Mouse (Mus musculus): ENCODE measurements around the gene Gm48552. TPM values are rescaled to one million over a fixed set of nuclear protein-coding genes. Genes with fewer than 3 reads are reported as not detected.

Gene Gm48552
- polyA plus RNA-seq, 1 experiment from 2014 or later: 1.0 TPM

DNA sequence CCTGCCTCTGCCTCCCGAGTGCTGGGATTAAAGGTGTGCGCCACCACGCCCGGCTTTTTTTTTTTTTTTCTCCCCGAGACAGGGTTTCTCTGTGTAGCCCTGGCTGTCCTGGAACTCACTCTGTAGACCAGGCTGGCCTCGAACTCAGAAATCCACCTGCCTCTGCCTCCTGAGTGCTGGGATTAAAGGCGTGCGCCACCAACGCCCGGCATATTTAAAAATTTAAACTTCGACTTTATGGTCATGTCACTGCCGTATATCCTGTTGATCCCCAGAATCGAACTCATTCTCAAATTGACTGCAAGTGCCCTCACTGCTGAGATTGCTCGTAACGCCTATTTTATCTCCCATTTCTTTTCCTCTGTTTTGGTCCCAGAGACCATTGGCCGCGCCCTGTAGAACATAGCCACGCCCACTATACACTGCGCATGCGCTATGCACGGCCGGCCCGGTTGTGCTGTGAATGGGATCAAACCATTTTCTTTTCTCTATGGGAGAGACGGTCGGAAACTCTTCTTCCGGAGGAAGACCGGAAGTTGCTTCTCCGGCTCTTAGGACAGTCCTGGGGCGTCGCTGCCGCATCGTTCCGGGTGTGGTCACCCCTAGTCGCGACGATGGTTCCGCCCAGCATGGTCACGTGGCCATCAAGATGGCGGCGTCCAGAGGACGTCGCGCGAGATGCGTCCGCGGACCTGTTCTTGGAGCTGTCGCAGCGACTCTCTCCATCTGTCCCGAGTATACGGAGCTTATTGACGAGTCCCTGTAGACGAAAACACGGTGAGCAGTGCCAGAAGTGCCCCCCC lies 4.8 kb upstream of the Gm48552 start, which contains the start of the genes Dohh and Gm48551:
Gene Dohh, plus strand, starts transcription at position 627 of the 803 bp plus-strand sequence.
Gene Gm48551, plus strand, starts transcription at position 665 of the 803 bp plus-strand sequence.
- Histone ChIP-seq H3K27me3 (ENCODE audit: control insufficient read depth, insufficient read depth, low read length) (no peaks in the 10 kb centered on the region), H3K9me3 (ENCODE audit: control insufficient read depth, low read length) (no peaks in the 10 kb centered on the region), H3K9ac (ENCODE audit: low read length) (peak within 1 kb of the TSS; percentile 93), H3K4me3 (ENCODE audit: control insufficient read depth in 1 of 2, insufficient read depth in 1 of 2, low read depth in 1 of 2, low read length in 2 of 2) (peak within 1 kb of the TSS; percentile 70 to 92), H3K4me2 (ENCODE audit: low read length) (peak within 1 kb of the TSS; percentile 89), H3K4me1 (ENCODE audit: control insufficient read depth in 2 of 2, insufficient read depth in 2 of 2, low read length in 2 of 2) (peaks cover 15 to 20% of the 10 kb centered on the region in 2 experiments), H3K36me3 (ENCODE audit: control insufficient read depth, insufficient read depth, low read length) (peaks cover 33% of the 10 kb centered on the region), H3K27ac (replicated peaks in 1 of 2; ENCODE audit: control insufficient read depth in 1 of 2, insufficient read depth in 1 of 2, low read depth in 2 of 2, low read length in 2 of 2) (peak within 1 kb of the TSS; percentile 72 to 86)
- peak; percentile 90 for ATAC-seq (ENCODE audit: insufficient number of reproducible peaks, insufficient read depth, low FRiP score, low read depth)
- 7% methylated on average over 53 of the region's 54 CpGs for WGBS

DNA sequence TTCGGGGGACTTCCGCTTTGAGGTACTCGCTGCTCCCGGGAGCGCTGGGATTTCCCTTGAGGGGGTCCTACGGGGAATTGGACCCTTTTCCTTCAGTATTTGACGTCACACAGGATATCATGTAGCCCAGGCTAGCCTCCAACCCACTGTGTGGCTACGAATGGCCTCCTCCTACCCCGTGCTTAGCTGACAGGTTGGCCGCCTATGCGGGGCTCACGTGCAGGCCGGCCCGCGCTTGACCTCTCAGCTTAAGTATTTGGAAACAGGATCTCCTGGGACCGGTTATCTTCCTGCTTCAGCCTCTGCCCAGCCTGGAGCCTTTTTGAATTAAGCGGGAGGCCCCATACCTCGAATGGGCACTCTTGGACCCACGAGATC lies 4.2 kb upstream of the Gm48552 start:
- H3K27ac ChIP-seq (replicated peaks in 1 of 2; ENCODE audit: control insufficient read depth in 1 of 2, insufficient read depth in 1 of 2, low read depth in 2 of 2, low read length in 2 of 2): peak overlapping the region; percentile 72 to 86
- H3K9ac ChIP-seq (ENCODE audit: low read length): peak overlapping the region; percentile 93
- peak overlapping the region; percentile 89 for H3K4me2 ChIP-seq (ENCODE audit: low read length)
- H3K9me3 ChIP-seq (ENCODE audit: control insufficient read depth, low read length): no peaks in the 10 kb centered on the region
- ATAC-seq (ENCODE audit: insufficient number of reproducible peaks, insufficient read depth, low FRiP score, low read depth): peak; percentile 2; the same call in 1 of the 2 replicates
- H3K27me3 ChIP-seq (ENCODE audit: control insufficient read depth, insufficient read depth, low read length): no peaks in the 10 kb centered on the region
- peaks cover 16 to 24% of the 10 kb centered on the region in 2 experiments for H3K4me1 ChIP-seq (ENCODE audit: control insufficient read depth in 2 of 2, insufficient read depth in 2 of 2, low read length in 2 of 2)
- under 1% methylated on average over 19 of the region's 19 CpGs for WGBS
- peak overlapping the region; percentile 70 to 92 for H3K4me3 ChIP-seq (ENCODE audit: control insufficient read depth in 1 of 2, insufficient read depth in 1 of 2, low read depth in 1 of 2, low read length in 2 of 2)
- peaks cover 38% of the 10 kb centered on the region for H3K36me3 ChIP-seq (ENCODE audit: control insufficient read depth, insufficient read depth, low read length)

DNA sequence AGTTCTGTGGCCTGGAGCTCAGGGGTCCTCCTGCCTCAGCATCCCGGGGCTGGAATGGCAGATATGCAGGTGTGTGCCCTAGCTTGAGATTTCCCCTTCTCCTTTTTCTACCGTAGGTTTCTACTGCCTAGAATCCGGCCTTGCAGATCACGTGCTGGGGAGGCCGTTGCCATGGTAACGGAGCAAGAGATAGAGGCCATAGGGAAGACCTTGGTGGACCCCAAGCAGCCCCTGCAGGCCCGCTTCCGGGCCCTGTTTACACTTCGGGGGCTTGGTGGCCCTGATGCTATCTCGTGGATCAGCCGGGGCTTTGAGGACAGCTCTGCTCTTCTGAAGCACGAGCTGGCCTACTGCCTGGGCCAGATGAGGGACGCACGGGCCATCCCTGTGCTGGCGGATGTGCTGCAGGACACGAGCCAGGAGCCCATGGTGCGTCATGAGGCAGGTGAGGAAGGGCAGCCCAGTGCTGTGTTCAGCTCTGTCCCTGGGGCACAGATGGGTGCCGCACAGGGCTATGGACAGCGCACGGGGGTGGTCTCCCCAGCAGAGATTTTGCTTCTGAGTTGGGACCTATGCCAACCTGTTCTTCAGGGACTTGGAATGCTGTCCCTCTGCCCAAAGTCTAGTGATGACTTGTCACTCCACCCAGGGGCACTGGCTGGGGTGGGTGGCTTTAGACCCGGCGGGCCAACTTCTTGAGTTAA lies 3.0 kb upstream of the Gm48552 start:
- H3K27me3 ChIP-seq (ENCODE audit: control insufficient read depth, insufficient read depth, low read length): no peaks in the 10 kb centered on the region
- H3K36me3 ChIP-seq (ENCODE audit: control insufficient read depth, insufficient read depth, low read length): peaks cover 38% of the 10 kb centered on the region
- peak overlapping the region; percentile 89 for H3K4me2 ChIP-seq (ENCODE audit: low read length)
- H3K9me3 ChIP-seq (ENCODE audit: control insufficient read depth, low read length): no peaks in the 10 kb centered on the region
- H3K27ac ChIP-seq (replicated peaks in 1 of 2; ENCODE audit: control insufficient read depth in 1 of 2, insufficient read depth in 1 of 2, low read depth in 2 of 2, low read length in 2 of 2): no peak overlapping the region
- WGBS: 80% methylated on average over 22 of the region's 22 CpGs
- H3K4me1 ChIP-seq (ENCODE audit: control insufficient read depth in 2 of 2, insufficient read depth in 2 of 2, low read length in 2 of 2): peaks cover 16 to 29% of the 10 kb centered on the region in 2 experiments
- no peak overlapping the region for H3K9ac ChIP-seq (ENCODE audit: low read length)
- peak overlapping the region in 1 of 2 experiments; percentile 92; a peak in 1 of 4 replicates for H3K4me3 ChIP-seq (ENCODE audit: control insufficient read depth in 1 of 2, insufficient read depth in 1 of 2, low read depth in 1 of 2, low read length in 2 of 2)
- ATAC-seq (ENCODE audit: insufficient number of reproducible peaks, insufficient read depth, low FRiP score, low read depth): no peak

DNA sequence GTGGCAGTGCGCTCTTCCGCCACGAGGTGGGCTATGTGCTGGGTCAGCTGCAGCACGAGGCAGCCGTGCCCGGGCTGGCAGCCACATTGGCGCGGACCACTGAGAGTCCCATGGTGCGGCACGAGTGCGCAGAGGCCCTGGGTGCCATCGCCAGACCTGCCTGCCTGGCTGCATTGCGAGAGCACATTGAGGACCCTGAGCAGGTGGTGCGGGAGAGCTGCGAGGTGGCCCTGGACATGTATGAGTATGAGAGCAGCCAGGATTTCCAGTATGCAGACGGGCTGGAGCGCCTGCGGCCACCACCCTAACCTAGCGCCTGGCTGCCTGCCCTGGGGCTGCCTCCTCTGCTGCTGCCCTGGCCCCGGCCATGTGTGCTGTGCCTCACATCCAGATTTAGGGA lies 1.1 kb upstream of the Gm48552 start:
- 95% methylated on average over 20 of the region's 20 CpGs for WGBS
- Histone ChIP-seq H3K36me3 (ENCODE audit: control insufficient read depth, insufficient read depth, low read length) (peaks cover 38% of the 10 kb centered on the region), H3K9ac (ENCODE audit: low read length) (no peak overlapping the region), H3K4me2 (ENCODE audit: low read length) (no peak overlapping the region), H3K27ac (replicated peaks in 1 of 2; ENCODE audit: control insufficient read depth in 1 of 2, insufficient read depth in 1 of 2, low read depth in 2 of 2, low read length in 2 of 2) (no peak overlapping the region), H3K4me1 (ENCODE audit: control insufficient read depth in 2 of 2, insufficient read depth in 2 of 2, low read length in 2 of 2) (peaks cover 8 to 22% of the 10 kb centered on the region in 2 experiments), H3K27me3 (ENCODE audit: control insufficient read depth, insufficient read depth, low read length) (no peaks in the 10 kb centered on the region), H3K4me3 (ENCODE audit: control insufficient read depth in 1 of 2, insufficient read depth in 1 of 2, low read depth in 1 of 2, low read length in 2 of 2) (no peak overlapping the region), H3K9me3 (ENCODE audit: control insufficient read depth, low read length) (no peaks in the 10 kb centered on the region)
- ATAC-seq (ENCODE audit: insufficient number of reproducible peaks, insufficient read depth, low FRiP score, low read depth): no peak

DNA sequence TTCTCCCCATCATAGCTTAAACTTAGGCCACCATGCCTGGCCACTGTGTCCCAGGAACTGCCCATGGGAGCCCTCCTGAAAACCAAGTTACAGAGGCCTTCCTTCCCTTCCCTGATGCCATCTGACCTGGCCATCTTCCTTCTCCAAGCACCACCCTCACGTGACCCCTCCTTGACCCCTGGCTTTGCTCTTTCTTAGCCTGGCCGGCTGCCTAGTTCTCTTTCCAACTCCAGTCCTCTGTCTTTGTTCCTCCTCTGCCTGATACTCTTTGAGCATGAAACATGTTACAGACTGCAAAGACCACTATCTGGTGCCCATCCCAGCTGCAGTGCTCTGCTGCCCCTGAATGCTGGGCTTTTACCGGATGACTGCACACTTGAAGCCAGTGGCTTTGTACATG lies 568 bp downstream of the Gm48552 start:
- H3K4me1 ChIP-seq (ENCODE audit: control insufficient read depth in 2 of 2, insufficient read depth in 2 of 2, low read length in 2 of 2): peaks cover 16 to 37% of the 10 kb centered on the region in 2 experiments
- H3K36me3 ChIP-seq (ENCODE audit: control insufficient read depth, insufficient read depth, low read length): peaks cover 38% of the 10 kb centered on the region
- H3K9ac ChIP-seq (ENCODE audit: low read length): peak overlapping the region; percentile 12; the same call in 1 of the 2 replicates
- H3K27me3 ChIP-seq (ENCODE audit: control insufficient read depth, insufficient read depth, low read length): no peaks in the 10 kb centered on the region
- 52% methylated on average over 3 of the region's 3 CpGs for WGBS
- H3K4me3 ChIP-seq (ENCODE audit: control insufficient read depth in 1 of 2, insufficient read depth in 1 of 2, low read depth in 1 of 2, low read length in 2 of 2): no peak overlapping the region
- no peak overlapping the region for H3K4me2 ChIP-seq (ENCODE audit: low read length)
- H3K9me3 ChIP-seq (ENCODE audit: control insufficient read depth, low read length): no peaks in the 10 kb centered on the region
- no peak for ATAC-seq (ENCODE audit: insufficient number of reproducible peaks, insufficient read depth, low FRiP score, low read depth)
- H3K27ac ChIP-seq (replicated peaks in 1 of 2; ENCODE audit: control insufficient read depth in 1 of 2, insufficient read depth in 1 of 2, low read depth in 2 of 2, low read length in 2 of 2): peak overlapping the region; percentile 17 to 68; a peak in 3 of 4 replicates

DNA sequence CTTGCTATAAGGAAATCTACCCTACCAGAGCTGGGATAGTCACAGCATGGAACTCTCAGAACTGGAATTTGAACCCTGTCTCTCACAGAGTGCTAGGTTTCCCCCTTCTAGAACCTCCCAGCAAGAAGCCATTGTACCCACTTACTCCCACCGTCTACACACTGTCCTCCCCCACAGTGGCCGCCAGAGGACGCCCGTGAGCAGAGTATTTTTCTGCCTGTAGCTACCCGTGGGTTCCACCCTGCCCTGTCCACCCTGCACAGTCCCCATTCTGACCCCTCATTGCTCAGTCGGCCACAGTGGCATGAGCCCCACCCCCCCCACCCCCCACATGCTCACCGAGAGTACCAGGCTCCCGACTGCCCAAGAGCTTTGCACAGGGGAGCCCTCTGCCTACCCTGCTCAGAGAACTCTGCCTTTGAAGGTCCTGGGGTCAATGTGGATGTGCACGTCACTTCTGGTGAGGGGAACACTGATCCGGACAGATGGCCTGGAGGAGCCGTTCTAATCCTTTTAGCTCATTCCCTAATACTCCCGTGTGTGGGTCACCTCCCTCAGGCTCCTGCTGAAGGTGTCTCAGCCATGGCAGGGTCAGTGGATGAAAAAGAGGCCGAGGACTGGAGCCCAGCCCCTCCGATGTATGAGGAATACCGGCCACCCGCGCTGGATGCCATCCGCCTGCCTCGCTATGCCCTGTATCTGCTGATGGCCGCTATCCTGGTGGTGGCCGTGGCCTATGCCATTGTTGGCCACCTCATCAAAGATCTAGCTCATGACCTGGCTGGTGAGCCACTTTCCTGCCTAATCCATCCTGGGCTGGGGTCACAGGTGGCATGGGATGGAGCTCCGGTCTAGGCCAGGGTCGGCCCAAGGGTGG lies 1.2 kb downstream of the Gm48552 start:
- Histone ChIP-seq H3K27ac (replicated peaks in 1 of 2; ENCODE audit: control insufficient read depth in 1 of 2, insufficient read depth in 1 of 2, low read depth in 2 of 2, low read length in 2 of 2) (peak overlapping the region; percentile 17 to 68; a peak in 3 of 4 replicates), H3K27me3 (ENCODE audit: control insufficient read depth, insufficient read depth, low read length) (no peaks in the 10 kb centered on the region), H3K4me2 (ENCODE audit: low read length) (no peak overlapping the region), H3K4me1 (ENCODE audit: control insufficient read depth in 2 of 2, insufficient read depth in 2 of 2, low read length in 2 of 2) (peaks cover 14 to 35% of the 10 kb centered on the region in 2 experiments), H3K36me3 (ENCODE audit: control insufficient read depth, insufficient read depth, low read length) (peaks cover 38% of the 10 kb centered on the region), H3K9ac (ENCODE audit: low read length) (peak overlapping the region; percentile 12; the same call in 1 of the 2 replicates), H3K4me3 (ENCODE audit: control insufficient read depth in 1 of 2, insufficient read depth in 1 of 2, low read depth in 1 of 2, low read length in 2 of 2) (no peak overlapping the region), H3K9me3 (ENCODE audit: control insufficient read depth, low read length) (no peaks in the 10 kb centered on the region)
- peak; percentile 48; the same call in 1 of the 2 replicates for ATAC-seq (ENCODE audit: insufficient number of reproducible peaks, insufficient read depth, low FRiP score, low read depth)
- 55% methylated on average over 23 of the region's 23 CpGs for WGBS

DNA sequence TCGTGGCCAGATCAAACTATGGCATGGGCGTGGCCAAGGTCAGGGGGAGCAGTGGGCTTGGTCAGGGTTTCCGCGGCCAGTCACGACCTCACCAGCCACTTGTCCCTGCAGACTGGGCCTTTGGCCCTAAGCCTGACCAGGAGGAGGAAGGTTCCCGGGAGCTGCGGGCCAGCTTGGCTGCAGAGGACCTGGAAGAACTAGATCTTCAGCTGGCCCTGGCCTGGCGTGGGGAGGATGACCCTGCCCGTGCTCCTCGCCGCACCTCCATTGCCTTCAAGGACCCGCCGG lies 1.8 kb downstream of the Gm48552 start:
- Histone ChIP-seq H3K4me3 (ENCODE audit: control insufficient read depth in 1 of 2, insufficient read depth in 1 of 2, low read depth in 1 of 2, low read length in 2 of 2) (no peak overlapping the region), H3K4me1 (ENCODE audit: control insufficient read depth in 2 of 2, insufficient read depth in 2 of 2, low read length in 2 of 2) (peaks cover 10 to 30% of the 10 kb centered on the region in 2 experiments), H3K9me3 (ENCODE audit: control insufficient read depth, low read length) (no peaks in the 10 kb centered on the region), H3K27me3 (ENCODE audit: control insufficient read depth, insufficient read depth, low read length) (no peaks in the 10 kb centered on the region), H3K4me2 (ENCODE audit: low read length) (no peak overlapping the region), H3K9ac (ENCODE audit: low read length) (no peak overlapping the region), H3K36me3 (ENCODE audit: control insufficient read depth, insufficient read depth, low read length) (peaks cover 38% of the 10 kb centered on the region), H3K27ac (replicated peaks in 1 of 2; ENCODE audit: control insufficient read depth in 1 of 2, insufficient read depth in 1 of 2, low read depth in 2 of 2, low read length in 2 of 2) (no peak overlapping the region)
- no peak for ATAC-seq (ENCODE audit: insufficient number of reproducible peaks, insufficient read depth, low FRiP score, low read depth)
- 87% methylated on average over 13 of the region's 13 CpGs for WGBS
